Mouse (Mus musculus) C2C12 (cell line): ENCODE measurements around the gene Papss2.

ENCODE experiments used
- CEBPB ChIP-seq: IDR thresholded peaks from one replicate; pipeline ENCODE4 v1.6.1; 2011; ENCODE audit warnings: low read depth, mild to moderate bottlenecking, control low read depth, moderate library complexity
- CTCF ChIP-seq: IDR thresholded peaks from one replicate; pipeline ENCODE4 v1.5.1; 2011; ENCODE audit not compliant: control insufficient read depth, insufficient read depth, insufficient read length
- FOSL1 ChIP-seq: IDR thresholded peaks from one replicate; pipeline ENCODE4 v1.8.0; 2011; ENCODE audit warnings: mild to moderate bottlenecking, low read length; ENCODE audit not compliant: poor library complexity, insufficient read depth, severe bottlenecking
- MAX ChIP-seq: IDR thresholded peaks from one replicate; pipeline ENCODE4 v1.6.1; 2011; ENCODE audit warnings: mild to moderate bottlenecking, control low read depth
- MYOD1 ChIP-seq: IDR thresholded peaks from one replicate; pipeline ENCODE4 v1.6.1; 2011; ENCODE audit warnings: low read depth; ENCODE audit not compliant: control insufficient read depth, insufficient read length
- MYOG ChIP-seq: IDR thresholded peaks from one replicate; pipeline ENCODE4 v1.6.1; 2011; ENCODE audit not compliant: control insufficient read depth, insufficient read length; ENCODE audit errors: extremely low read depth
- USF1 ChIP-seq: IDR thresholded peaks from one replicate; pipeline ENCODE4 v1.6.1; 2011; ENCODE audit warnings: low read depth, mild to moderate bottlenecking, control low read depth, moderate library complexity

GRCm38 (mm10) chr19:32620859-32621445 lies 25.4 kb downstream of the Papss2 start:
- TF ChIP-seq MAX: no peak
- TF ChIP-seq FOSL1: no peak
- no peak for TF ChIP-seq CTCF
- TF ChIP-seq CEBPB: no peak
- TF ChIP-seq MYOG: no peak
- no peak for TF ChIP-seq MYOD1
- TF ChIP-seq USF1: no peak
